8 mouse cellular contexts compared by ENCODE assay signal in genomic region chr5:36797291-36797690, GRCm38 (mm10). TPM values are rescaled to one million over a fixed set of nuclear protein-coding genes. Genes with fewer than 3 reads are reported as not detected.
DNase-seq lines count a peak whose midpoint lies in the region; ATAC-seq and TF ChIP-seq lines count a peak whose summit lies in the region.

No protein-coding gene starts in this region.

- peaks cover 18% of the 10 kb centered on the region for H3K79me2 ChIP-seq in CH12.LX (replicated peaks; ENCODE audit: control insufficient read depth, extremely low read depth, insufficient read depth, poor library complexity, severe bottlenecking)

- peaks cover 4% of the 10 kb centered on the region; the same call in 1 of the 2 replicates for H3K4me1 ChIP-seq in heart, embryonic 11.5 days (ENCODE audit: control insufficient read depth, insufficient read depth, low read length)
- peaks cover 4 to 20% of the 10 kb centered on the region in 2 experiments; a peak in 2 of 4 replicates for H3K4me1 ChIP-seq in CH12.LX (ENCODE audit: control insufficient read depth in 1 of 2, insufficient read depth in 2 of 2)
- H3K4me1 ChIP-seq in forebrain, embryonic 13.5 days: peaks cover 14% of the 10 kb centered on the region
- H3K4me1 ChIP-seq in liver, embryonic 14.5 days (replicated peaks; ENCODE audit: control insufficient read depth in 2 of 2, insufficient read depth in 2 of 2, low read length in 1 of 2): peaks cover 7 to 17% of the 10 kb centered on the region in 2 experiments

- H3K27me3 ChIP-seq in heart, embryonic 11.5 days (ENCODE audit: control insufficient read depth, insufficient read depth, low read length): no peaks in the 10 kb centered on the region
- H3K27me3 ChIP-seq in CH12.LX (replicated peaks): peaks cover 15% of the 10 kb centered on the region
- H3K27me3 ChIP-seq in forebrain, embryonic 13.5 days: no peaks in the 10 kb centered on the region
- H3K27me3 ChIP-seq in liver, embryonic 14.5 days (ENCODE audit: control insufficient read depth, insufficient read depth, low read length): peaks cover 3% of the 10 kb centered on the region

- TF ChIP-seq POLR2A in CH12.LX (IDR thresholded peaks at IDR 0.05; ENCODE audit: low read depth, low read length): no peak

- no peak for ATAC-seq in heart, embryonic 11.5 days (replicated peaks; ENCODE audit: insufficient number of reproducible peaks, low FRiP score, low TSS enrichment)
- no peak; the same call in 1 of the 2 replicates for ATAC-seq in forebrain, embryonic 13.5 days
- ATAC-seq in liver, embryonic 14.5 days (ENCODE audit: insufficient read depth): no peak
- ATAC-seq in cerebellum, adult (ENCODE audit: insufficient number of reproducible peaks, low FRiP score, low TSS enrichment): no peak
- no peak for ATAC-seq in megakaryocyte-erythroid progenitor cell, adult 5-6 weeks (replicated peaks; ENCODE audit: low FRiP score, low TSS enrichment, poor library complexity, severe bottlenecking)

- no peak for DNase-seq in heart, postnatal 36 days
- DNase-seq in CH12.LX (ENCODE audit: extremely low read depth): no peak
- peak in 1 of 3 experiments; percentile 22 for DNase-seq in liver, embryonic 14.5 days (ENCODE audit: low read depth in 3 of 3, low spot score in 3 of 3)
- no peak for DNase-seq in urinary bladder, postnatal 25 days (ENCODE audit: low spot score)

- 59% methylated on average over 8 of the region's 8 CpGs for WGBS in heart, embryonic 11.5 days (ENCODE audit: insufficient replicate concordance)
- WGBS in forebrain, embryonic 13.5 days: 55% methylated on average over 8 of the region's 8 CpGs
- WGBS in liver, embryonic 14.5 days (ENCODE audit: insufficient replicate concordance): 55% methylated on average over 8 of the region's 8 CpGs

- H3K9ac ChIP-seq in heart, embryonic 11.5 days (ENCODE audit: low read depth, low read length): no peak overlapping the region
- H3K9ac ChIP-seq in CH12.LX (ENCODE audit: insufficient read depth, low read depth): no peak overlapping the region
- H3K9ac ChIP-seq in forebrain, embryonic 13.5 days: 0 out of 2 replicates have a peak overlapping the region, but pooled peaks have one; percentile 59
- H3K9ac ChIP-seq in liver, embryonic 14.5 days (replicated peaks): peak overlapping the region; percentile 41

- TF ChIP-seq RAD21 in CH12.LX (IDR thresholded peaks at IDR 0.05; ENCODE audit: low read depth, low read length): no peak

- no peak overlapping the region for H3K27ac ChIP-seq in heart, embryonic 11.5 days (ENCODE audit: low read depth, low read length)
- H3K27ac ChIP-seq in CH12.LX (ENCODE audit: insufficient read depth, low read depth): no peak overlapping the region
- H3K27ac ChIP-seq in forebrain, embryonic 13.5 days: no peak overlapping the region
- no peak overlapping the region for H3K27ac ChIP-seq in liver, embryonic 14.5 days

- H3K36me3 ChIP-seq in heart, embryonic 11.5 days (ENCODE audit: control insufficient read depth, insufficient read depth, low read length): 0 out of 2 replicates have a peak, but pooled peaks cover 3% of the 10 kb centered on the region
- peaks cover 7 to 23% of the 10 kb centered on the region in 2 experiments for H3K36me3 ChIP-seq in CH12.LX (replicated peaks in 1 of 2; ENCODE audit: control insufficient read depth in 1 of 2, insufficient read depth in 1 of 2, low read length in 1 of 2)
- peaks cover 23% of the 10 kb centered on the region for H3K36me3 ChIP-seq in forebrain, embryonic 13.5 days (ENCODE audit: poor library complexity, severe bottlenecking)
- H3K36me3 ChIP-seq in liver, embryonic 14.5 days (replicated peaks; ENCODE audit: control insufficient read depth, insufficient read depth, low read depth): peaks cover 8% of the 10 kb centered on the region

- H3K4me2 ChIP-seq in heart, embryonic 11.5 days: peak overlapping the region; percentile 78
- no peak overlapping the region; the same call in 1 of the 2 replicates for H3K4me2 ChIP-seq in CH12.LX (ENCODE audit: insufficient read depth, low read depth, poor library complexity, severe bottlenecking)
- H3K4me2 ChIP-seq in forebrain, embryonic 13.5 days: peak overlapping the region; percentile 63
- peak overlapping the region; percentile 78 for H3K4me2 ChIP-seq in liver, embryonic 14.5 days (ENCODE audit: low read depth)

- H3K9me3 ChIP-seq in heart, embryonic 11.5 days (replicated peaks; ENCODE audit: control insufficient read depth, low read length): no peaks in the 10 kb centered on the region
- no peaks in the 10 kb centered on the region for H3K9me3 ChIP-seq in CH12.LX (replicated peaks; ENCODE audit: low read length)
- no peaks in the 10 kb centered on the region for H3K9me3 ChIP-seq in forebrain, embryonic 13.5 days (replicated peaks)
- H3K9me3 ChIP-seq in liver, embryonic 14.5 days (ENCODE audit: control insufficient read depth, low read length): no peaks in the 10 kb centered on the region

- in situ Hi-C loops in CH12.LX (cut with MboI; ENCODE audit: low pct_ligation_motif_present, low pct_unique_long_range_greater_than_20kb, low sequenced_read_pairs): no loop called here

- intact Hi-C loops in heart, postnatal 36 days (cut with DNase I): no loop called here

- no peak for TF ChIP-seq EP300 in CH12.LX (IDR thresholded peaks at IDR 0.05; ENCODE audit: low read length)
- TF ChIP-seq EP300 in liver, embryonic 14.5 days (IDR thresholded peaks at IDR 0.05; ENCODE audit: low read depth): no peak

- dilution Hi-C loops in CH12.LX (cut with MboI; ENCODE audit: extremely low pct_ligation_motif_present, extremely low pct_unique_long_range_greater_than_20kb, low sequenced_read_pairs): no loop called here

- H3K4me3 ChIP-seq in heart, embryonic 11.5 days (ENCODE audit: low read depth, low read length): peak overlapping the region; percentile 76; the same call in 1 of the 2 replicates
- H3K4me3 ChIP-seq in CH12.LX (replicated peaks in 1 of 3; ENCODE audit: low read depth in 2 of 3, low read length in 2 of 3, poor library complexity in 1 of 3): no peak overlapping the region
- peak overlapping the region; percentile 72 for H3K4me3 ChIP-seq in forebrain, embryonic 13.5 days
- peak overlapping the region; percentile 53 to 89; a peak in 2 of 4 replicates for H3K4me3 ChIP-seq in liver, embryonic 14.5 days (ENCODE audit: insufficient read depth in 1 of 2, low read depth in 2 of 2, low read length in 2 of 2)

- no peak for TF ChIP-seq CTCF in CH12.LX (conservative IDR thresholded peaks at IDR 0.05 in 1 of 2, IDR thresholded peaks at IDR 0.05 in 1 of 2; ENCODE audit: low read depth in 2 of 2, low read length in 2 of 2)
- no peak for TF ChIP-seq CTCF in liver, embryonic 14.5 days (IDR thresholded peaks at IDR 0.05; ENCODE audit: low read depth)

TF ChIP-seq in CH12.LX, 34 proteins besides CTCF, POLR2A, EP300 and RAD21:
- TF ChIP-seq JUND (conservative IDR thresholded peaks at IDR 0.05; ENCODE audit: low read depth, low read length) (no peak), MXI1 (IDR thresholded peaks at IDR 0.05; ENCODE audit: low read depth, low read length) (0 out of 2 replicates have a peak, but pooled peaks have one; percentile 3)
TF ChIP-seq in CH12.LX: peak in this region for 1.

RNA-seq across cellular contexts. Expression of gene Mrfap1, which starts 0.7 kb away (rescaled TPM):
- polyA plus RNA-seq in heart, embryonic 11.5 days (2014; fragmentation: Nextera tagmentation; extraction: Ambion mirVana): 420 and 433 TPM in 2 replicates
- total RNA-seq in heart, postnatal 36 days (2021): 100 to 1,000 TPM; 272 to 283 TPM
- 211 and 234 TPM in 2 replicates for total RNA-seq in CH12.LX (2012; rRNA removed)
- 307 and 312 TPM in 2 replicates for total RNA-seq in CH12.LX (2014; rRNA removed)
- polyA plus RNA-seq in CH12.LX (2012; ENCODE audit: insufficient read length, low read depth): 317 and 357 TPM in 2 replicates
- 332 and 345 TPM in 2 replicates for polyA plus RNA-seq in forebrain, embryonic 13.5 days (2015; fragmentation: Nextera tagmentation; extraction: Ambion mirVana)
- polyA plus RNA-seq in liver, embryonic 14.5 days (2012; rRNA removed): 57.9 and 68.4 TPM in 2 replicates
- polyA plus RNA-seq in liver, embryonic 14.5 days (2014; fragmentation: Nextera tagmentation; extraction: Ambion mirVana): 156 and 172 TPM in 2 replicates
- total RNA-seq in megakaryocyte-erythroid progenitor cell, adult 5-6 weeks (2014; fragmentation: Nextera tagmentation): 150 and 174 TPM in 2 replicates
- 236 and 255 TPM in 2 replicates for total RNA-seq in megakaryocyte-erythroid progenitor cell, adult 5-6 weeks (2017)

RNA-seq across cellular contexts. Expression of gene Man2b2, which starts 33.2 kb away (rescaled TPM):
- polyA plus RNA-seq in heart, embryonic 11.5 days (2014; fragmentation: Nextera tagmentation; extraction: Ambion mirVana): 12.9 and 17.0 TPM in 2 replicates
- 10 to 100 TPM; 17.8 to 20.0 TPM for total RNA-seq in heart, postnatal 36 days (2021)
- total RNA-seq in CH12.LX (2012; rRNA removed): 17.2 and 29.9 TPM in 2 replicates
- total RNA-seq in CH12.LX (2014; rRNA removed): 9.1 and 11.9 TPM in 2 replicates
- 34.5 and 39.4 TPM in 2 replicates for polyA plus RNA-seq in CH12.LX (2012; ENCODE audit: insufficient read length, low read depth)
- polyA plus RNA-seq in forebrain, embryonic 13.5 days (2015; fragmentation: Nextera tagmentation; extraction: Ambion mirVana): 5.8 and 6.9 TPM in 2 replicates
- polyA plus RNA-seq in liver, embryonic 14.5 days (2012; rRNA removed): 11.5 and 13.1 TPM in 2 replicates
- polyA plus RNA-seq in liver, embryonic 14.5 days (2014; fragmentation: Nextera tagmentation; extraction: Ambion mirVana): 10.4 and 11.5 TPM in 2 replicates
- total RNA-seq in megakaryocyte-erythroid progenitor cell, adult 5-6 weeks (2014; fragmentation: Nextera tagmentation): 17.0 and 17.2 TPM in 2 replicates
- total RNA-seq in megakaryocyte-erythroid progenitor cell, adult 5-6 weeks (2017): 7.8 and 8.3 TPM in 2 replicates

RNA-seq across cellular contexts. Expression of gene Bloc1s4, which starts 48.8 kb away (rescaled TPM):
- polyA plus RNA-seq in heart, embryonic 11.5 days (2014; fragmentation: Nextera tagmentation; extraction: Ambion mirVana): 20.0 and 20.1 TPM in 2 replicates
- 10 to 100 TPM; 10.3 to 14.2 TPM for total RNA-seq in heart, postnatal 36 days (2021)
- total RNA-seq in CH12.LX (2012; rRNA removed): 20.9 and 23.9 TPM in 2 replicates
- total RNA-seq in CH12.LX (2014; rRNA removed): 23.3 and 24.6 TPM in 2 replicates
- polyA plus RNA-seq in CH12.LX (2012; ENCODE audit: insufficient read length, low read depth): 21.2 and 22.9 TPM in 2 replicates
- polyA plus RNA-seq in forebrain, embryonic 13.5 days (2015; fragmentation: Nextera tagmentation; extraction: Ambion mirVana): 23.9 and 24.2 TPM in 2 replicates
- 10.6 and 10.9 TPM in 2 replicates for polyA plus RNA-seq in liver, embryonic 14.5 days (2012; rRNA removed)
- 11.9 and 14.4 TPM in 2 replicates for polyA plus RNA-seq in liver, embryonic 14.5 days (2014; fragmentation: Nextera tagmentation; extraction: Ambion mirVana)
- 10.4 and 15.1 TPM in 2 replicates for total RNA-seq in megakaryocyte-erythroid progenitor cell, adult 5-6 weeks (2014; fragmentation: Nextera tagmentation)
- 23.2 and 24.4 TPM in 2 replicates for total RNA-seq in megakaryocyte-erythroid progenitor cell, adult 5-6 weeks (2017)

Comparison
In these comparisons a context has a peak if more than half of its experiments do, and no peak if none do; other contexts are left out.
1. H3K4me3 ChIP-seq: peak in heart, embryonic 11.5 days (single experiment), forebrain, embryonic 13.5 days (single experiment) and liver, embryonic 14.5 days (2 of 2); none in CH12.LX (0 of 3).
2. H3K9ac ChIP-seq: peak in forebrain, embryonic 13.5 days (single experiment) and liver, embryonic 14.5 days (single experiment); none in heart, embryonic 11.5 days (single experiment) and CH12.LX (single experiment).